Mouse (Mus musculus) forebrain, embryonic 14.5 days (tissue): ENCODE measurements around the gene Kit. TPM values are rescaled to one million over a fixed set of nuclear protein-coding genes. Genes with fewer than 3 reads are reported as not detected.
A peak's percentile ranks its signal among the peaks of the same experiment; 100 is the strongest.

Source experiments
- ATAC-seq: fragments of 200-750 bp; cut with Nextera tagmentation; 2 replicates; pipeline ENCODE4 v1.8.0; 2017; ENCODE audit warnings: mild to moderate bottlenecking, moderate library complexity
- DNase-seq: peaks from one replicate; pipeline ENCODE4 v3.0.0-alpha.2; 2015; ENCODE audit warnings: low spot score
- H3K27ac ChIP-seq: fragments of 300-500 bp; sonication (generic); 2 replicates; pipeline ENCODE4 v1.5.1; 2014; ENCODE audit warnings: low read depth, mild to moderate bottlenecking, control low read depth, low read length, moderate library complexity
- H3K27me3 ChIP-seq: fragments of 300-500 bp; sonication (generic); replicated peaks from 2 replicates; pipeline ENCODE4 v1.6.1; 2014; ENCODE audit warnings: low read length, control low read depth, mixed read lengths; ENCODE audit not compliant: control insufficient read depth, insufficient read depth
- H3K36me3 ChIP-seq: fragments of 300-500 bp; sonication (generic); 2 replicates; pipeline ENCODE4 v1.6.1; 2014; ENCODE audit warnings: low read length, control low read depth; ENCODE audit not compliant: control insufficient read depth, insufficient read depth
- H3K4me1 ChIP-seq: fragments of 300-500 bp; sonication (generic); 2 replicates; pipeline ENCODE4 v1.6.1; 2014; ENCODE audit warnings: antibody characterized with exemption, low read length, control low read depth; ENCODE audit not compliant: control insufficient read depth, insufficient read depth
- H3K4me2 ChIP-seq: fragments of 300-500 bp; sonication (generic); 2 replicates; pipeline ENCODE4 v1.6.1; 2014; ENCODE audit warnings: mild to moderate bottlenecking, control low read depth, low read length
- H3K4me3 ChIP-seq: fragments of 300-500 bp; sonication (generic); 2 replicates; pipeline ENCODE4 v1.5.1; 2014; ENCODE audit warnings: low read depth, low read length, control low read depth
- H3K9ac ChIP-seq: fragments of 300-500 bp; sonication (generic); 2 replicates; pipeline ENCODE4 v1.6.1; 2014; ENCODE audit warnings: mild to moderate bottlenecking, low read length, control low read depth, moderate library complexity
- H3K9me3 ChIP-seq: fragments of 300-500 bp; sonication (generic); replicated peaks from 2 replicates; pipeline ENCODE4 v1.6.1; 2016; ENCODE audit warnings: low read length, control low read depth, mixed read lengths; ENCODE audit not compliant: control insufficient read depth
- WGBS: fragments of 180-500 bp; shearing (Covaris S2); extraction: QIAGEN DNeasy Blood & Tissue Kit; methylation state at CpG from one replicate; pipeline ENCODE4 v1.1.7; 2014; 5-methylcytosine and 5-hydroxymethylcytosine counted together
- polyA plus RNA-seq: library from polyadenylated mRNA; unstranded; fragments of >200 nt; fragmentation: Nextera tagmentation; extraction: Ambion mirVana; gene quantifications from 2 replicates; pipeline ENCODE4 v1.2.1, GENCODE M21; 2014

Gene Kit
- polyA plus RNA-seq, 1 experiment from 2014 or later, result 27.0 TPM

DNA sequence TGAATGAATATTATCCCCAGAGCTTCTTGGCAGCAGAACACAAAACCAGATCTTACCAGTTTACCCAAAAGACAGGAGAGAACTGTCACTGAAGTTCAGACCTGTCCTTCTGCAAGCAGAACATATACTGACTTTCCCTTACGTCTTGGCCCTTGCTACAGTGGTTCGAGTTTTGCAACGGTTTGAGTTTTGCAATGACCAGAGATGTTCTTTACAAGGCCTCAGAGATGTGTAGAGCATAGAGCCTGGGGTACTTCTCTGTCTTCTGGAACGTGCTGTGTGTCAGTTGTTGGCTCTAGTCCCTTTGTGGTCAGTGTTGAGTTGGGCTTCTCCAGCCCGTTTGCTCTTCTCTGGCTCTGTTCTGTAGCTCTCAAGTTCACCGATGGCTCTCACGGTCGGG is 40.9 kb downstream of the Kit start:
- WGBS, result 93% methylated on average over 8 of the region's 8 CpGs

DNA sequence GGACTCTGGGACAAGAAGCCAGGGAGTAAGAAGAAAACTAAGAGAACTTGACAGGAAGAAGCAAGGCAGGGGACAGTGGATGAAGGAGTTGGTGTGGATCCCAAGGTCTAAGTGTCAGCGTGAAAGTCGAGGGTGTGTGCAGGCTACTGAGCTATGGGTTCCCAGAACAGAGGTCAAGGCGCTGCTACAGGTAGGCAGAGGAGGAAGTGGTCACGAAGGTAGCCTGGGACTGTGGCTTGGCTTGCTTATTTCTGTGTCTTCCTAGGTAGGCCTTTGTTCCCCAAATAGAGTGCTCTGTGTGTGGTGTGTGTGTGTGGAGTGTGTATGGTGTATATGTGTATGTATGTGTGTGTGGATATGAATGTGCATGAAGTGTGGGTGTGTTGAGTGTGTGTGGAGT is 47.7 kb downstream of the Kit start:
- DNase-seq, result no peak
- Histone ChIP-seq H3K4me2 (no peak overlapping the region), H3K36me3 (0 out of 2 replicates have a peak, but pooled peaks cover 3% of the 10 kb centered on the region), H3K9me3 (no peaks in the 10 kb centered on the region), H3K4me1 (no peaks in the 10 kb centered on the region), H3K9ac (no peak overlapping the region), H3K4me3 (no peak overlapping the region), H3K27ac (no peak overlapping the region), H3K27me3 (no peaks in the 10 kb centered on the region)
- 97% methylated on average over 4 of the region's 4 CpGs for WGBS
- ATAC-seq, result no peak

More for the DNA sequence above, 40.9 kb downstream of the Kit start:
- DNase-seq (no peak), ATAC-seq (no peak)
- no peaks in the 10 kb centered on the region for H3K27me3 ChIP-seq
- no peak overlapping the region for H3K4me3 ChIP-seq
- no peak overlapping the region for H3K4me2 ChIP-seq
- no peak overlapping the region for H3K27ac ChIP-seq
- no peaks in the 10 kb centered on the region for H3K36me3 ChIP-seq
- H3K4me1 ChIP-seq, result peaks cover 7% of the 10 kb centered on the region; the same call in 1 of the 2 replicates
- no peak overlapping the region for H3K9ac ChIP-seq
- H3K9me3 ChIP-seq, result no peaks in the 10 kb centered on the region

DNA sequence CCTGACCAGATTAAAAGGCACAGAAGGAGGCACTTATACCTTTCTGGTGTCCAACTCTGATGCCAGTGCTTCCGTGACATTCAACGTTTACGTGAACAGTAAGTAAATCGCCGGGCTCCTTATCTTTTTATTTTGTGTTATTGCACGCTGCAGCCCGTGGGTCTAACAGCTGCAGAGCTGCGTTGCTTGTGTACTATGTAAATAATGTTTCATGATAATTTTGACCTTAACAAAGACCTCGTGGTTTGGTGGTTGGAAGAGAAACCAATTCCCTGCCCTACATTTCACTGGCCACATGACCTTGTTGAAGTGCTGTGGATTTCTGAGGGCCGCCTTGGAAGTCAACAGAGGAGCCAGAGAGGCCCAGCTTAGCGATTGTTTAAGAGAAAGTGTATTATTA is 48.3 kb downstream of the Kit start:
- Histone ChIP-seq H3K4me2 (no peak overlapping the region), H3K9ac (no peak overlapping the region), H3K4me3 (no peak overlapping the region), H3K36me3 (0 out of 2 replicates have a peak, but pooled peaks cover 3% of the 10 kb centered on the region), H3K27me3 (no peaks in the 10 kb centered on the region), H3K9me3 (no peaks in the 10 kb centered on the region), H3K27ac (no peak overlapping the region), H3K4me1 (no peaks in the 10 kb centered on the region)
- no peak for ATAC-seq
- 95% methylated on average over 11 of the region's 11 CpGs for WGBS
- DNase-seq, result no peak

DNA sequence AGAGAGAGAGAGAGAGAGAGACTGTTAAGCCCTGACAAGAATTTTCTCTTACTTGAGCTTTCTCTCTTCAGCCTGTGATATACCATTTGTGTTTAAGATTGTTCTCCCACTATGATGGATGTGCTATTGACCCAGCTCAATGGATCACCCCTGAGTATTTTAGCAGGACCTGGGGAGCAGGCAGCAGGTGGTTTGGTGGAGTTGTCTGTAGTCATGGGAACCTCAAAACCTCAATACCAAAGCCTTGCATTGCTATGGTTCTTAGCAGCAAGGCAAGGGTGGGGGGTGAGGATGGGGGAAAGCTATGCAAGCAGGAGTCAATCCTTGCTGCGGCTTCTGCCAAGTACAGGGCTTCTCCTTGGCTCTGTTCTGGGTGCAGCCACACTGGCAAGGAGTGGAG is 48.8 kb downstream of the Kit start:
- no peak overlapping the region for H3K4me2 ChIP-seq
- H3K27me3 ChIP-seq, result no peaks in the 10 kb centered on the region
- H3K9ac ChIP-seq, result no peak overlapping the region
- H3K27ac ChIP-seq, result no peak overlapping the region
- no peak for DNase-seq
- no peaks in the 10 kb centered on the region for H3K9me3 ChIP-seq
- no peak for ATAC-seq
- 83% methylated on average over 1 of the region's 1 CpGs for WGBS
- 0 out of 2 replicates have a peak, but pooled peaks cover 3% of the 10 kb centered on the region for H3K36me3 ChIP-seq
- H3K4me3 ChIP-seq, result no peak overlapping the region
- H3K4me1 ChIP-seq, result no peaks in the 10 kb centered on the region

DNA sequence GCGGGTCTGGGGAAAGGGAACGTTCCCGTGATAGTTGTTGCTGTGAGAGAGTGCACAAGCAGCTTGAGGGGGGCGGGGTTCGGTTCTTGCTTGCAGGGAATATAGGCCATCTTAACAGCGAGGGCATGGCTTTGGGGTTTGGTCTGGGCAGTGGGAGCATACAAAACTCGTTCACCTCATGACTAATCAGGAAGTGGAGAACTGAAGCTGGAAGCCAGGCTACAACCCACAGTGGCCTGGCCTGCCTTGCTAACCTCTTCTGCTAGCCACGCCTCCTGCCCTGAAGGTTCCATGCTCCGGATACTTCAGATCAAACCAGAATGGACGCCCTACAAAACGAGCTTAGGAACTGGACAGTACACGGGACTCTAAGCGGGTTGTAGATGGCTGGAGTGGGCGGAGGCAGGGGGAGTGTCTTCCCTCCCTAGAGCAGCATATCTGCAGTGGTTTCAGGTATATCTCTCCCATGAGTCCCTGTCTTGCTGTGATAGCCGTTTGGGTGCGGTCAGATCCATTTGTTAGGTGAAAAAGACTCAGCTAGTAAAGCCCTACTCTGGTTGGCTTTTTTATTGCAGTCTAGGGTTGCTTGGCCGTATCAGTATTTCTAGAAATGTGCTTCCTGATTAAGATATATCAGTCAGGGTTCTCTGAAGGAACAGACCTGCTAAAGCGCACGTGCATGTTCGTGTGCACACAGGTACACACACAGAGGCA is 49.4 kb downstream of the Kit start:
- Histone ChIP-seq H3K36me3 (0 out of 2 replicates have a peak, but pooled peaks cover 3% of the 10 kb centered on the region), H3K4me2 (no peak overlapping the region), H3K9ac (no peak overlapping the region), H3K9me3 (no peaks in the 10 kb centered on the region), H3K4me1 (no peaks in the 10 kb centered on the region), H3K27me3 (no peaks in the 10 kb centered on the region), H3K4me3 (no peak overlapping the region), H3K27ac (no peak overlapping the region)
- DNase-seq (no peak), ATAC-seq (no peak)
- 95% methylated on average over 20 of the region's 20 CpGs for WGBS

DNA sequence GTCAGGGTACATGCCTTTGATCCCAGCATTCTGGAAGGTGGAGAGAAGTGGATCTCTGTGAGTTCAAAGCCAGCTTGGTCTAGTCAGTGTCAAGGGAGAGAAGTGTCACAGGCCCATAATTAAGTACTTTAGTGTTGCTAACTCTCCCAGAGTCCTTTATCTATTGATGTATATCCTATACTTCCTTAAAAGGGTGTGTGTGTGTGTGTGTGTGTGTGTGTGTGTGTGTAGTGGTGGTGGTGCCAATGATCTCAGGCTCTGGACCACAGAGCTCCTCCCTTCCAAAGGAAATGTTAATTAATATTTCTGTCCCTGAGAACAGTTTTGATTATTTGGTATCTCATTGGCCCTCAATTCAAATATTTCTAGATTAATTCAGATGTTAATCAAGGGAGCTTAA is 50.3 kb downstream of the Kit start:
- no peak overlapping the region for H3K27ac ChIP-seq
- DNase-seq, result no peak
- H3K4me1 ChIP-seq, result no peaks in the 10 kb centered on the region
- 0 out of 2 replicates have a peak, but pooled peaks cover 3% of the 10 kb centered on the region for H3K36me3 ChIP-seq
- no peaks in the 10 kb centered on the region for H3K27me3 ChIP-seq
- H3K4me2 ChIP-seq, result no peak overlapping the region
- no peaks in the 10 kb centered on the region for H3K9me3 ChIP-seq
- H3K4me3 ChIP-seq, result no peak overlapping the region
- H3K9ac ChIP-seq, result no peak overlapping the region
- no peak for ATAC-seq

DNA sequence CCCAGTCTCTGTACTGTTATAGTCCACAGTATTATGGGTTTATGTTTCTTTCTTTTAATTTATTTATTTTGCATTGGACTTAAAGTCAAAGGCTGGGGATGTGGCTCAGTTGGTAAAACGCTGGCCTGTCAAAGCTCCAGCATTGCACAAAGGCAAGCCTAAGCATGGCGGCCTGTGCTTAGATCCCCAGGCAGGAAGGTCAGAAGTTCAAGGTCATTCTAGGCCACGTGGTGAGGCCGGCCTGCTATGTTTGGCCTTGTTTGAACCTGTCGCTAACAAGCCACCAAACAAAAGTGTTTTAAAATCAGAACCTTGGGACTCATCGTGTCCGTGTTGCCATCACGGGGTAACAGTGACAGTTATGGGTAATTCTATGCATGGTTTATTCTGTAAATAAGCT is 51.6 kb downstream of the Kit start:
- DNase-seq (no peak), ATAC-seq (no peak)
- Histone ChIP-seq H3K36me3 (0 out of 2 replicates have a peak, but pooled peaks cover 3% of the 10 kb centered on the region), H3K4me1 (no peaks in the 10 kb centered on the region), H3K4me2 (no peak overlapping the region), H3K4me3 (no peak overlapping the region), H3K9ac (no peak overlapping the region), H3K27ac (no peak overlapping the region), H3K27me3 (no peaks in the 10 kb centered on the region), H3K9me3 (no peaks in the 10 kb centered on the region)
- WGBS, result 63% methylated on average over 8 of the region's 8 CpGs

DNA sequence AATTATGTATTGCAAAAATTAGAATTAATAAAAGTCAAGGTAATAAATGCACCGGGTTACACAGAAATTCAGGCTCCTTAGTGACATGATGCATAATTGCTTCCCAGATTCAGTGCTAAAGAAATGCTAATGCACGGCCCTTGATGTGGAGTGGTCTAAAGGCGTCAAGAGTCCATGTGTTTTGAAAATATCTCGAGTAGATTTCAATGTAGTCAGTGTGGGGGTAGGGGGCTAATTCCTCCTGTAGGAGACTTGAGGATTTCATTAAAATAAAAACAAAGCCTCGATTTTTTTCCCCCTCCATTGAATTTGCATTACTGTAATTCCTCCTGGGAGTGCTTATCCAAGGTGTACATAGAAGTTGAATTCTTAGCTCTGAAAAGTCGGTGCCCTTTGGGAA is 52.0 kb downstream of the Kit start:
- no peak overlapping the region for H3K9ac ChIP-seq
- no peak overlapping the region for H3K4me3 ChIP-seq
- H3K36me3 ChIP-seq, result 0 out of 2 replicates have a peak, but pooled peaks cover 1% of the 10 kb centered on the region
- WGBS, result 49% methylated on average over 6 of the region's 6 CpGs
- no peaks in the 10 kb centered on the region for H3K9me3 ChIP-seq
- no peak overlapping the region for H3K4me2 ChIP-seq
- ATAC-seq (no peak), DNase-seq (peak; percentile 20)
- no peaks in the 10 kb centered on the region for H3K27me3 ChIP-seq
- no peaks in the 10 kb centered on the region for H3K4me1 ChIP-seq
- no peak overlapping the region for H3K27ac ChIP-seq

DNA sequence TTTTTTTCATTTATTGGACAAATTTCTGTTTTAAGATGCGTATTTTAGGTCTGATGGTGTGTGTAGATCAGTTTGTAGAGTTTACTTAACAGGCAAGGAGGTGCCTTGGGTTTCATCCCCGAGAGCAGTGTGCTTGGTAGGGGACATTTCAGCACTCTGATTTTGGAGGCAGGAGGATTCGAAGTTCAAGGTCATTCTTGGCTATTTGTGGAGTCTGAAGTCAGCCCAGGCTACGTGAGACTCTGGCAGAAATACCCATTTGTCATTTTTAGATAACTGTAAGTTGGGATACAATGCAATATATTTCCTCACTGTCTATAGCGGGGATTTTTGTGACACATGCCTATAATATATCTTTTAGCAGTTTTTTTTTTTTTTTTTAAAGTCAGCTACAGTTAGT is 57.5 kb downstream of the Kit start:
- H3K9me3 ChIP-seq, result no peaks in the 10 kb centered on the region
- DNase-seq, result no peak
- no peak overlapping the region for H3K27ac ChIP-seq
- no peak overlapping the region for H3K9ac ChIP-seq
- H3K27me3 ChIP-seq, result no peaks in the 10 kb centered on the region
- H3K4me3 ChIP-seq, result no peak overlapping the region
- peaks cover 3% of the 10 kb centered on the region; the same call in 1 of the 2 replicates for H3K4me1 ChIP-seq
- WGBS, result 93% methylated on average over 5 of the region's 5 CpGs
- H3K36me3 ChIP-seq, result no peaks in the 10 kb centered on the region
- no peak for ATAC-seq
- no peak overlapping the region for H3K4me2 ChIP-seq
